Mouse (Mus musculus) c-Kit-positive CD71-positive TER-119-positive erythroid progenitor cells, embryonic 14.5 days (primary cell): ENCODE data around the gene Slc8a1.

ENCODE experiments used
- DNase-seq: peaks from one replicate; pipeline ENCODE4 v3.0.0-alpha.2; 2013; ENCODE audit warnings: low spot score

The Slc8a1 gene

GRCm38 (mm10) chr17:81419802-81420459, 318.2 kb downstream of the Slc8a1 start:
- DNase-seq, result no peak

GRCm38 (mm10) chr17:81416361-81417114, 321.6 kb downstream of the Slc8a1 start:
- no peak for DNase-seq

- DNase-seq, result no peak
These were observed 325.4 kb downstream of the Slc8a1 start for GRCm38 (mm10) chr17:81412736-81413135.

GRCm38 (mm10) chr17:81404225-81404624, 334.0 kb downstream of the Slc8a1 start:
- DNase-seq, result no peak

- no peak for DNase-seq
These were observed 335.1 kb downstream of the Slc8a1 start for GRCm38 (mm10) chr17:81403121-81403520.

GRCm38 (mm10) chr17:81402636-81403035, 335.5 kb downstream of the Slc8a1 start:
- DNase-seq, result no peak

GRCm38 (mm10) chr17:81400377-81400776, 337.8 kb downstream of the Slc8a1 start:
- DNase-seq, result no peak

GRCm38 (mm10) chr17:81397434-81397833, 340.7 kb downstream of the Slc8a1 start:
- DNase-seq, result no peak

- DNase-seq, result no peak
These were observed 344.1 kb downstream of the Slc8a1 start for GRCm38 (mm10) chr17:81394124-81394523.

- no peak for DNase-seq
These were observed 345.1 kb downstream of the Slc8a1 start for GRCm38 (mm10) chr17:81393040-81393439.

- DNase-seq, result no peak
These were observed 346.7 kb downstream of the Slc8a1 start for GRCm38 (mm10) chr17:81391478-81391877.

- no peak for DNase-seq
These were observed 347.4 kb downstream of the Slc8a1 start for GRCm38 (mm10) chr17:81390790-81391189.

- DNase-seq, result no peak
These were observed 352.1 kb downstream of the Slc8a1 start for GRCm38 (mm10) chr17:81386118-81386517.

GRCm38 (mm10) chr17:81385476-81385875, 352.7 kb downstream of the Slc8a1 start:
- DNase-seq, result no peak

GRCm38 (mm10) chr17:81383461-81383860, 354.7 kb downstream of the Slc8a1 start:
- no peak for DNase-seq

- DNase-seq, result no peak
These were observed 359.7 kb downstream of the Slc8a1 start for GRCm38 (mm10) chr17:81378436-81378835.

GRCm38 (mm10) chr17:81377757-81378299, 360.3 kb downstream of the Slc8a1 start:
- no peak for DNase-seq

- DNase-seq, result no peak
These were observed 361.0 kb downstream of the Slc8a1 start for GRCm38 (mm10) chr17:81377195-81377594.

- no peak for DNase-seq
These were observed 362.3 kb downstream of the Slc8a1 start for GRCm38 (mm10) chr17:81375901-81376300.

GRCm38 (mm10) chr17:81369036-81369435, 369.1 kb downstream of the Slc8a1 start:
- DNase-seq, result no peak

- no peak for DNase-seq
These were observed 369.7 kb downstream of the Slc8a1 start for GRCm38 (mm10) chr17:81368503-81368902.

- DNase-seq, result no peak
These were observed 374.8 kb downstream of the Slc8a1 start for GRCm38 (mm10) chr17:81363368-81363767.

- no peak for DNase-seq
These were observed 377.6 kb downstream of the Slc8a1 start for GRCm38 (mm10) chr17:81360571-81360970.
